Mouse (Mus musculus): ENCODE measurements at regions not wholly inside any gene's neighbourhood (a gene's known extent, or its start where the extent isn't known, plus 50 kb on each side); places are given as distances from the start of the nearest gene placed in this dataset.

DNA sequence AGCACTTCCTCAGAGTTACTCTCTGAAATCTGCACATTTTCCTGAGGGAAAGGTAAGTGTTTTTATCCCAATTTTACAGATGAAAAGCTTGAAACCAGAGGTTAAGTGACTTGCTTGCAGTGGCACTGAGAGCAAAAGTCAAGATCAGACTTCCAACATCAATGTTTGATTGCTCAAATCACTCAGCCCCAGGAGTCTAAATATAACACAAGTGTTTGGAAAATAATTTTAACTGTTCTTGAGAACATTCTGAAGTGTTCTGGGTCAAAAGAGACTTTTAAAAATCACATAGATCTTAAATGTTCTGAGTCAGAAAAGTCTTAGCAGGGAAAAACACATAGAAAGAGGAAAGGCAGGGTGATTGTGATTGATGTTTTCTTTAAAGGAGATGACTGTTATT is 848.6 kb upstream of the Cntnap5a start:
- DNase-seq: no peak

DNA sequence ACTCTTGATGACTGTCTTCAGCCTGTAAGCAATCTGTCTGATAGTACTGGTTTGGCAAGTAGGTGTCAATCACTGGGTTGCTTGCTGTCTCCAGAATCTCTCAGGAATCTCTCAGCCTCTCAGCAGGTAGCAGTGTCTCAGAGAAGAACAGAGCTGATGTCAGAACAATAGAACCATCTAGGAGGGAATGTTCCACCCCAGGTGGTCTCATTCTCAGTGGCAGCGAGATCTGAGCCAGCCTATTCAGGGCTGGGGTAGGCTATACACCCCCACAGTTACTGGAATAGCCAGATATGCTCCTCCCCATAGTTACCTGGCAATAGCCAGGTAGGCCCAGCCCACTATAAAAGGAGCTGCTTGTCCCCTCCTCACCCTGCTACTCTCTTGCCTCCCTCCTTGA is 834.9 kb upstream of the Cntnap5a start:
- DNase-seq: no peak

DNA sequence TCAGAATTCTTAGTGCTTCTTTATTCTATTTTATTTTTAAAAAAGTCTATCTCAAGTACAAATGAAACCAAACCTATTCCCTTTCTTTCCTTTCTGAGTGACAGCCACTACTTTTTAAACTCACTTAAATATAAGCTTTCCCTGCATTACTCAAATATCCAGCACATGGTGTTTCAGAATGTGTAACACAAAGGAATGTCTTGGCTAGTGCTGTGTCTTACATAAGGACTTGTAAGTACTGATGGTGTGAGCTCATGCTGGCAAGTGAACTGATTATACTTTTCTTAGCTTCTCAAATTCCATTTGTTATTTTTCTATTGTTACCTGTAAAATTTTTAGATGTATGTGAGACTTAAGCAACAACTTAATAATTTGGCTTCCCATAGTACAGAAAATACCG is 823.6 kb upstream of the Cntnap5a start:
- no peak for DNase-seq

DNA sequence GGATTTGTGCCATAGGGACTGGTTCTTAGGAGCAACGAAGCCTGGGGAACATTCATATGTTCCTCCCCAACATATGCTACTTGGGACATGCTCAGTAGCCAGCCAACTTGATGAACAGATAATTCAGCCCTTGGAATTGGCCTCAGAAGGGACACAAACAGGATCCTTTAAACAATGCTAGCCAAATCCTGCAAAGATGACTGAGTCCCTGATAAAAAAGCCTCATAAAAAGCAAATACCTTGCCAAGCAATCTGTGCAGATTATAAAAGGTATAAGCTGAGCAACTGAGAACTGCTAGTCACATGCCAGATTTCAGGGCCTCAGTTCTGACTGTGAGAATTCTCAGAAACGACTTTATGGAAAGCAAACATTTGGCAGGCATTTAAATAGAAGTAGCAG is 821.6 kb upstream of the Cntnap5a start:
- DNase-seq: peak; percentile 87

DNA sequence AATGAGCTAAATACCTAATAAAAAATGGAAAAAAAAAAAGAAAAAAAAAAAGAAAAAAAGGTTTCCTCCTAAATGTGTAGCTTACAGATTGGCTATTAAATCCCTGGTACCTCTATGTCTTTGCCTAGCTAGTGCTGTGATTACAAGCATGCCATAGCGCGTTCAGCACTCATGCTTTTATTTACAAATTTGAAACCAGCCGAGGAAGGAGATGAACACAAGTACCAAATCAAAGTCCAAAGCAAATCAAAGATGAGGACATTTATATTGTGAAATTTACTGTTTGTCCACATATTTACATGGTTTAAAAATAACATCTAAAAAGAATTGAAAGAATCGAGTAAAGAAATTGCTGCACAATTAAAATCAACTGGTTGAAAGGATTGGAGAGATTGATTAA is 808.8 kb upstream of the Cntnap5a start:
- DNase-seq: no peak

Data from cerebellum, adult 9-10 months (tissue).